Mouse (Mus musculus): ENCODE results near the gene Olfr1457.

Gene Olfr1457

DNA sequence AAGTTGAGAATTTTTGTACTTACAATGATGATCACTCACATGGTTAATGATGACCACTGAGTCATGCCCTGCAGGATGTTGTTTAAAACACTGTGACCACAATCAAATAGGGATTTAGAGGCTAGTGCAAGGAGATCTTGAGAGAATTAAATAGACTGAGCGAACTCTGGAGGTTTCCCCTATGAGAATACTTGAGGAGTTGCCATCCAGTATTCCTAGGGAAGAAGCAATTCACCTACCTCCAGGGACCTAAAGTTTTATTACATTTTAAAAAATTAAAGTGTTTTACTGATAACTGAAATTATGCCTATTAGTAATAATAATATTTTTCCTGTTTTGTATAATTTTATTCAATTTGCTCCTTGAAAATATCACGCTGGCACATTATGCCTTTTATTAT, at the start of gene Olfr1457:
Olfr1457 (minus strand) TSS at position 101 of the 400 bp plus-strand sequence.
- no peak for DNase-seq

GRCm38 (mm10) chr19:13106675-13107074, 9.0 kb upstream of the Olfr1457 start, which contains the start of gene Olfr1458:
Gene Olfr1458 (minus strand): TSS chr19:13106775.
- no peak for DNase-seq

- no peak for DNase-seq
Observed at GRCm38 (mm10) chr19:13093908-13094307, 3.8 kb downstream of the Olfr1457 start.

DNA sequence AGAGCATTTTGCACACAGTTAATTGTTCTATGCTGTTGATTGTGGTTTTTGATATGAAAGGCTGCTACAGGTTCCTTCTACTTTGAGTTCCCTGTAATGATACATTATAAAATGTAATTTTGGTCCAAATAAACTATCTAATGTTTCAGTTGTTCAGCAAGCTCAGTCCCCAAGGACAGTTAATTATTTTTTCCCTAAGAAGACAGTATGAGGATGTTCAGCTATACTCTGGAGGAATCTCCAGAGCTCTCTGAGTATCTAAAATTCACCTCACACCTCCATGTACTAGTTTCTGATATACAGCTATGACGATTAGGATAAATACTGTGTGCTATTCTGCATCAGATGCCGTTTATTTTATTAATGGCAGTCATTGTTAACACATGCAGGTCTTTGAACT, 37.4 kb downstream of the Olfr1457 start, which contains the start of gene Olfr1454:
Olfr1454 (plus strand) TSS at position 301 of the 400 bp plus-strand sequence.
- no peak for DNase-seq

All from cerebellum, adult 11 months (tissue).